Mouse (Mus musculus): ENCODE measurements around the gene Itpr3.

Gene Itpr3

GRCm38 (mm10) chr17:27141971-27142450 is 84.9 kb downstream of the Itpr3 start:
- no peak for DNase-seq (ENCODE audit: low spot score in 2 of 2)

DNA sequence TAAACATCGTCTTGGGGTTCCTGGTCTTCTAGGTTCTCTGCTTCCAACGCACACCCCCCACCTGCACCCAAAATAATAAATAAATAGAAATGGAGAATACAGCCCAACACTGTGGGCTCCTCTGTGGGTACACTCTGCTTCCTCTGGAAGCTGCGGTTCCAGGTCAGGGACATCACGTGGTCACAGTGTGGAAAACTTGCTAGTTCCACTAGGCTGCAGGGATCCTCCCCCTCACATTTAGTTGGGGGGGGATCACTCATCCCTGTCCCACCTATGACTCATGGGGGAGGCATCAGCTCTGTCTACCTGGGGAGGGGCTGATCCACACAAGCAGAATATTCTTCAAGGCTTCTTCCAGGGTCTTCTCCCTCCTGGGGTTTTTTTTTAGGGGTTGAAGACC is 87.0 kb downstream of the Itpr3 start:
- DNase-seq (ENCODE audit: low spot score in 2 of 2) = no peak

DNA sequence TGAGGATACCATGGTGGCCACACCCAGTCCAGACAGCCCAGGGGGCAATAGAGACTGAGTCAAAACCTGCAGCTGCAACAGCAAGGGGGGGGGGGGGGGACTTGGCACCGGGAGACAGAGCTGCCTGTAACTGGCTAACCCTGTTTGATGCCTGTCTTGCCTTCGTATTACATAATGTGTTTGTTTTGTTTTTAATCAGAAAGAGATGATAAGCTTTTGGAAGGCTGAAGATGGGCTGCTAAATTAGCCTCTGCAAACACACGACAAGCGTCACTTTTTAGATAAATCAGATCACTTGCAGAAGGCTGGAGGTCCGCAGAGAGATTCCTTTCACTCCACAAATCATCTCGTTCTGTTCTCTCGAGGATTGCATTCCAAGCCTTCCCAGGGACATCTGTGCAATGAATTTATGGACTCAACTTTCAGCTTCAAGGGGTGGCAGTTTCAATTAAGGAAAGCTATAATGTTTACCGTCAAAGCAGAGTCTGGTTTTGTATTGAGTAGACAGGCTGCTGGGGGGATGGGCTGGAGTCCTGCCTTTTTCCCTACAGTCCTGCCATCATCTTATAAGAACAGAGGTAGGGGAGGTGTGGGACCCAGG is 89.3 kb downstream of the Itpr3 start:
- DNase-seq (ENCODE audit: low spot score in 2 of 2) = no peak

- DNase-seq (ENCODE audit: low spot score in 2 of 2) = no peak
Measured at GRCm38 (mm10) chr17:27150871-27151270, 93.8 kb downstream of the Itpr3 start.

- no peak for DNase-seq (ENCODE audit: low spot score in 2 of 2)
Measured at GRCm38 (mm10) chr17:27151411-27151810, 94.3 kb downstream of the Itpr3 start.

- DNase-seq (ENCODE audit: low spot score in 2 of 2) = no peak
Measured at GRCm38 (mm10) chr17:27152976-27153723, 96.0 kb downstream of the Itpr3 start.

DNA sequence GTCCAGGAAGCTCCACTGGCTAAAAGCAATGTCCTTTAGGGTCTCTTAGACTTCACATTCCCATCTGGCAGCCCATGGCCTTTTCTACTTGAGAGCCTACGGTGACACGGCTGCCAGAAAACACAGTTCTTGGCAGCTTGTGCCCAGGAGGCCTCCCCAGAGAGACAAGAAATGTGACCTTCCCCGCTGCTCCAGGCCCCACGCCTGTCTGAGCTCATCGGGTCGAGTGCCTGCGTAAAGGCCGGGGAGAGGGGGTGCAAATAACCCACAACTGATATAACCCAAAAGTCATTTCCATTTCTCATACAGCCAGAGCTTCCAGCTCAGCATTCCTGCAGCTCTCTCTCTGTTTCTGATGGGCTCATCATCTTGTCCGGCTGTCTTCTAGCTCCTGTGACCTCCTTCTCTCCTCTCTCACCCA is 96.7 kb downstream of the Itpr3 start:
- DNase-seq (ENCODE audit: low spot score in 2 of 2) = no peak

GRCm38 (mm10) chr17:27154256-27154655 is 97.2 kb downstream of the Itpr3 start:
- no peak for DNase-seq (ENCODE audit: low spot score in 2 of 2)

DNA sequence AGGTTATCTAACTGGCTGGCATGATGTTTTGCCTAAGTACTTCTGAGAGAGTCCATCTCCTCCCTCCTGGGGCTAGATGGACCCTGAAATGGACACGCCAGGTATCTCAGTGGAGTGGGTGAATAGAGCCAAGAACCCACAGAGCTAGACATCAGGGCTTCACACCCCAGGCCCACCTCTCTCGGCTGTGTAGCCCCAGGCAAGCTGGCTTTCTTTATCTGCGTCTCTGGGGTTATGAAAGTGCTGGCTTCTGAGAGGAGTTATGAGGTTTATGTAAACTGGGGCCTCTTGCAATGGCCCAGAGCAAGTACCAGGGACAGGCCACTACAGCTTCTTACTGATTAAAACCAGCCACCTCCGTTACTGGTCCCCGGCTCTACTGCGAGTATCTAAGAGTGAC is 97.8 kb downstream of the Itpr3 start:
- DNase-seq (ENCODE audit: low spot score in 2 of 2) = no peak

- no peak for DNase-seq (ENCODE audit: low spot score in 2 of 2)
Measured at GRCm38 (mm10) chr17:27155752-27156151, 98.6 kb downstream of the Itpr3 start.

GRCm38 (mm10) chr17:27158439-27158838 is 101.3 kb downstream of the Itpr3 start:
- no peak for DNase-seq (ENCODE audit: low spot score in 2 of 2)

DNA sequence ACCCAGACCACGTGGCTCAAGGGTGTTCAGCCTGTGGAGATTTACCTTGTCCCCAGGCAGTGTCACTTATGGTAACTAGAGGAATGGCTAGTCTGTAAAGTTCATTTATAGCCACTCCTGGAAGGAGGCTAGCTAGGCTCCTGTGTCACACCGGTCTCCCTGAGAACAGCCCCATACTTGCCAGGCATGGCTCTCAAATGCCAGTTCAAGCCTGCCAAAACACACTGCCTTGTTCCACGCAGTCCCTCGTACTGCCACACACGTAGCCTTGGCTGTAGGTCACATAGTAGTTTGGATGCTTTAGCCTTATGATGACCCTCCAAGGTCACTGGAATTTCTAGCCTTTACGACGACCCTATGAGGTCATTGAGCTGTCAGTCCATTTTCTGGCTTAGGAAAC is 102.1 kb downstream of the Itpr3 start:
- no peak for DNase-seq (ENCODE audit: low spot score in 2 of 2)

GRCm38 (mm10) chr17:27160905-27161304 is 103.8 kb downstream of the Itpr3 start:
- DNase-seq (ENCODE audit: low spot score in 2 of 2) = no peak

- DNase-seq (ENCODE audit: low spot score in 2 of 2) = peak; percentile 32 to 54
Measured at GRCm38 (mm10) chr17:27165054-27165773, 108.1 kb downstream of the Itpr3 start.

DNA sequence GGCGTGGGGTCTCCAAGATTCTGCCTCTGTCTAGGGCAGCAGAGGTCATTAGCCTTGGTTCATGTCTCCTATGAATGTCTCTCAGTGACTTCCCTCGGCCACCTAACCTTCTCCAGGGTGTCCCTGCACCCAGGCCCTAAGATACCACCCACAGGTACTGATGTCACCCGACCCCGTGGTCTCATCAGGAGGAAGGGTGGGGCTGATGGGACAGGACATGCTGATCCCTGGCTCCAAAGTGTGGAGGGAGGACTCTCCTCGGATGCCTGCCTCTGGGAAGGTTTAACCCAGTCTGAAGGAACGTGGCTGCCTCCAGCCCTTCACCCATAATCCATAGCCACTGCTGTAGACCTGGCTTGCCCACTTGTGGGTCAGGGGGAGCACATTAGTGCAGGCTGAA is 109.8 kb downstream of the Itpr3 start:
- no peak for DNase-seq (ENCODE audit: low spot score in 2 of 2)

DNA sequence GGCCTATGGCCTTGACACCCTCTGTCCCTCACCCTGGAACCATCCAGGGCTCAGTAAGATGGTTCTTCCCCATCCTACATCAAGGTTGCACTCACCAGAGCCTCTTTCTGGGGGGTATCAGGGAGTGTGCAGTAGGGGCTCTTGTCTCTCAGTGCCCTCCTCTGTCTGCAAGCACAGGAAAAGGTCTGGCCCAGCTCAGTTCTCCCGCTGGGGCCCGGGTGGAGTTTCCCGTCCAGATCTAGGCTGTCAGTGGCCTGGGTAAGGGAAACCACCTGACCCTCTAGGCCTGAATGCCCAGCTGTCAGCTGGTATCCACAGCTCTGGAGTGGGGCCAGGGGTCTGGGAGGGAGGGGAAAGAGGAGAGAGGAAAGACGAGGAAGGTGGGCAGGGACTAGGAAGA is 110.4 kb downstream of the Itpr3 start, which contains the start of gene Ip6k3:
Gene Ip6k3, minus strand, starts transcription at position 251 of the 400 bp plus-strand sequence.
- DNase-seq (ENCODE audit: low spot score in 2 of 2) = no peak

DNA sequence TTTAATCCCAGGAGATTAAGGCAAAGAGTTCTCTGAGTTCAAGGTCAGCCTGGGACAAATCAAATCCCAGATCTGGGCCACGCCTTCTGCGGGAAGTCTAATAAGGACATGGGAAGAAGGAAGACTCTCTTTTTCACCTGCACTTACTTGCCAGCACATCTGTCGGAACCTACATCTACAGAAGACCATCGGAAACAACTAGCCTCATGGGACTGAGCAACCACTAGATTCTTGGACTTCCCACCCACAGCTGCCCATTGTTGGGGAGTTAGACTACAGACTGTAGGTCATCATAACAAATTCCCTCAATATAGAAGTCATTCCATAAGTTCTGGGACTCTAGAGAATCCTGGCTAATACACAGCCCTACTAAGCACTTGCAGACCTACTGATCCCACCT is 111.5 kb downstream of the Itpr3 start:
- no peak for DNase-seq (ENCODE audit: low spot score in 2 of 2)

DNA sequence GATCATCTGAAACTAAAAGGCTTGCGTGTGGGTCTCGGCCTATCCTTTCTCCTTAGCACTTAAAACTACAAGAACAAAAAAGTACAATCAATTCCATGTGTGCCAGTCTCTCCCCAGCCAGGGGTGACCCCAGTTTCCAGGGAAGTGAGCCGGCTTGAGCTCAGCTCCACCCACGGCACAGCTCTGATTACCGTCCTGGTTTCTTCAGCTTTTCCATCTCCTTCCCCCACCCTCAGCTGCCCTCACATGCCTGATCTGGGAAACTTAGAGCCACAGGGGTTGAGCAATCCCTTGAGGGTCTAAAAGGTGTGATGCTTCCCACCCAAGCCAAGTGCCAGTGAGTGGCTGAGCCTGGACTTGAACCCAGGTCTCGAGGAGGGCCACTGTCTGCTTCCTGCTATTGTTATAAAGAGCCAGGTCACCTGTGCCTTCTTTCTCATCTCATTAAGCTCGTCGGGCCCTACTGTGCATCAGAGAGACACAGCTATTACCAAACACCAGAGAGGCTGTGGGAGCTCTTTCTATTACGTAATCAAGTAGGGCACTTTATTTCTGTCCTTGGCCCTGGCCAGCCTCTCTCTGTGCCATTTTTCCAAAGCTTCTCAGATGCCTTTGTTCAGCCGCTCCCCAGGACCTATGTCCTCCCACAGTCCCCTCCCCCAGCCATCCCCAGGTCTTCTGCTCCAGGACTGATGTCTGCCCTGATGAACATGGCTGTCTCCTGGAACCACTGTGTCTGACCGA is 113.0 kb downstream of the Itpr3 start:
- DNase-seq (ENCODE audit: low spot score in 2 of 2) = no peak

DNA sequence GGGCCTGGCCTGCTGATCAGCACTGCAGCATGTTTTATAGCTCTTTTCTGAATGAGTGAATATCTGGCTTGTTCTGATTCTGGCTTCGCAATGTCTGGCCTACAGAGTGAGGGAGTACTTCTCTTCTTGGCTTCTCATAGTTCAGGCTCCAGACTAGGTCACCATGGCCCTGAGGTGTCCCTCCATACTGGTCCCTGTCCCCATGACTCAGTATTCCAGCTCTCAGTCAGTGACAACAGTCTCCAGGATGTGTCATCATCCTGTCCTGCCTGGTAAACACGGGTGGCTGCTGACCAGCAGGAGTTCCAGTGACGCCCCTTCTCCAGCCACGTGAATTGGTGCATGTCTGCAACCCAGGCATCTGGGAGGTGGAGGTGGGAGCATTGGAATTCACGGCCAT is 114.0 kb downstream of the Itpr3 start:
- DNase-seq (ENCODE audit: low spot score in 2 of 2) = no peak

Data from frontal cortex, postnatal 25 days (tissue).